Comparison of ENCODE assay signal across 8 mouse cellular contexts in the genomic region with DNA sequence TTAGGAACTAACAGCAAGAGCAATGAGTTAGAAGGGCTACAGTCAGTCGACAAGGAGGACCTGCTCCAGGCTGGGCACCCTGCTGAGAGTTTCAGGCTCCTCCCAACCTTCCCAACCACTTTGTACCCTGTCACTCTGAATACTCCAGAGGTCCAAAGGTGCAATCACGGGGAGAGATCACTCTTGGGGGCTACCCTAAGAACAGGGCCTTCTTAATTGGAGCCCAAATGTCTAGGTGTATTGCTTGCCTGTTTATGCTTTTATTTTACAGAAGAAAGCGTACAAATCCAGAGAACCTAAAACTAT. TPM values are rescaled to one million over a fixed set of nuclear protein-coding genes. Genes with fewer than 3 reads are reported as not detected.
DNase-seq lines count a peak whose midpoint lies in the region; ATAC-seq lines count a peak whose summit lies in the region.
"Had no signal": no experiment of that assay in that cellular context is flagged by ENCODE, and none has a peak within 500 bp of the region (broad histone marks: within the 10 kb centered on the region; RNA-seq: fewer than 3 reads in every experiment).

No protein-coding gene starts in this region.

- whole genome bisulfite sequencing in kidney, embryonic 14.5 days = 44% methylated on average over 3 of the region's 3 CpGs
- 38% methylated on average over 3 of the region's 3 CpGs for WGBS in midbrain, embryonic 13.5 days
- WGBS in midbrain, embryonic 10.5 days = 44% methylated on average over 3 of the region's 3 CpGs
- WGBS in hindbrain, embryonic 12.5 days = 43% methylated on average over 3 of the region's 3 CpGs
- 47% methylated on average over 3 of the region's 3 CpGs for WGBS in limb, embryonic 12.5 days

- H3K27me3 ChIP-seq in kidney, embryonic 14.5 days (ENCODE audit: control insufficient read depth, insufficient read depth, low read length) = no peaks in the 10 kb centered on the region
- H3K27me3 ChIP-seq in midbrain, embryonic 13.5 days = no peaks in the 10 kb centered on the region
- H3K27me3 ChIP-seq in midbrain, embryonic 10.5 days (ENCODE audit: low read depth, poor library complexity, severe bottlenecking) = no peaks in the 10 kb centered on the region
- no peaks in the 10 kb centered on the region for H3K27me3 ChIP-seq in hindbrain, embryonic 12.5 days
- no peaks in the 10 kb centered on the region for H3K27me3 ChIP-seq in limb, embryonic 12.5 days
- H3K27me3 ChIP-seq: liver, embryonic 13.5 days had no signal

- DNase-seq in kidney, postnatal 25 days = no peak
- no peak for DNase-seq in midbrain, embryonic 10.5 days (ENCODE audit: low spot score)
- no peak for DNase-seq in layer of hippocampus, postnatal 36 days

- no peaks in the 10 kb centered on the region for H3K9me3 ChIP-seq in kidney, embryonic 14.5 days (ENCODE audit: control insufficient read depth, low read length)
- H3K9me3 ChIP-seq in midbrain, embryonic 13.5 days = no peaks in the 10 kb centered on the region
- H3K9me3 ChIP-seq in midbrain, embryonic 10.5 days (replicated peaks) = no peaks in the 10 kb centered on the region
- H3K9me3 ChIP-seq in hindbrain, embryonic 12.5 days (replicated peaks) = no peaks in the 10 kb centered on the region
- no peaks in the 10 kb centered on the region for H3K9me3 ChIP-seq in limb, embryonic 12.5 days
- H3K9me3 ChIP-seq: liver, embryonic 13.5 days had no signal

- no peak overlapping the region for H3K9ac ChIP-seq in kidney, embryonic 14.5 days (ENCODE audit: low read depth, low read length)
- H3K9ac ChIP-seq in midbrain, embryonic 13.5 days (replicated peaks) = no peak overlapping the region
- H3K9ac ChIP-seq in hindbrain, embryonic 12.5 days = no peak overlapping the region
- no peak overlapping the region for H3K9ac ChIP-seq in limb, embryonic 12.5 days (replicated peaks)

- H3K36me3 ChIP-seq in kidney, embryonic 14.5 days (ENCODE audit: control insufficient read depth, insufficient read depth, low read length) = no peaks in the 10 kb centered on the region
- no peaks in the 10 kb centered on the region for H3K36me3 ChIP-seq in midbrain, embryonic 13.5 days
- H3K36me3 ChIP-seq in midbrain, embryonic 10.5 days = no peaks in the 10 kb centered on the region
- H3K36me3 ChIP-seq in hindbrain, embryonic 12.5 days = no peaks in the 10 kb centered on the region
- H3K36me3 ChIP-seq in limb, embryonic 12.5 days = no peaks in the 10 kb centered on the region
- H3K36me3 ChIP-seq: liver, embryonic 13.5 days had no signal

- peak; percentile 36; the same call in 1 of the 2 replicates for ATAC-seq in kidney, embryonic 14.5 days (ENCODE audit: low FRiP score, low TSS enrichment)
- peak; percentile 51 for ATAC-seq in midbrain, embryonic 13.5 days
- ATAC-seq in hindbrain, embryonic 12.5 days (ENCODE audit: low FRiP score) = peak; percentile 43; the same call in 1 of the 2 replicates
- 0 out of 2 replicates have a peak, but pooled peaks have one; percentile 19 for ATAC-seq in limb, embryonic 12.5 days (ENCODE audit: insufficient number of reproducible peaks, insufficient read depth, low FRiP score, low TSS enrichment, low read depth)

- no peaks in the 10 kb centered on the region for H3K4me1 ChIP-seq in kidney, embryonic 14.5 days (ENCODE audit: control insufficient read depth, insufficient read depth, low read length)
- peaks cover 7% of the 10 kb centered on the region for H3K4me1 ChIP-seq in midbrain, embryonic 13.5 days (replicated peaks)
- H3K4me1 ChIP-seq in midbrain, embryonic 10.5 days = peaks cover 11% of the 10 kb centered on the region
- H3K4me1 ChIP-seq in hindbrain, embryonic 12.5 days = peaks cover 6% of the 10 kb centered on the region; the same call in 1 of the 2 replicates
- peaks cover 12% of the 10 kb centered on the region for H3K4me1 ChIP-seq in limb, embryonic 12.5 days (replicated peaks)

- H3K27ac ChIP-seq in kidney, embryonic 14.5 days (ENCODE audit: low read depth, low read length) = no peak overlapping the region
- no peak overlapping the region for H3K27ac ChIP-seq in midbrain, embryonic 13.5 days
- H3K27ac ChIP-seq in midbrain, embryonic 10.5 days (replicated peaks) = no peak overlapping the region
- H3K27ac ChIP-seq in hindbrain, embryonic 12.5 days = no peak overlapping the region
- no peak overlapping the region for H3K27ac ChIP-seq in limb, embryonic 12.5 days

- no peak overlapping the region for H3K4me2 ChIP-seq in kidney, embryonic 14.5 days (replicated peaks; ENCODE audit: low read depth, low read length)
- no peak overlapping the region for H3K4me2 ChIP-seq in midbrain, embryonic 13.5 days (replicated peaks)
- H3K4me2 ChIP-seq in hindbrain, embryonic 12.5 days (replicated peaks) = no peak overlapping the region
- H3K4me2 ChIP-seq in limb, embryonic 12.5 days = no peak overlapping the region

- H3K4me3 ChIP-seq in kidney, embryonic 14.5 days (ENCODE audit: low read length) = no peak overlapping the region
- H3K4me3 ChIP-seq in midbrain, embryonic 13.5 days (replicated peaks) = no peak overlapping the region
- no peak overlapping the region for H3K4me3 ChIP-seq in midbrain, embryonic 10.5 days
- no peak overlapping the region for H3K4me3 ChIP-seq in hindbrain, embryonic 12.5 days
- no peak overlapping the region for H3K4me3 ChIP-seq in limb, embryonic 12.5 days (replicated peaks)

RNA-seq across cellular contexts. Expression of gene Mki67, which starts 20.4 kb away (rescaled TPM):
- 50.8 and 67.1 TPM in 2 replicates for polyA plus RNA-seq in kidney, embryonic 14.5 days (2014; fragmentation: Nextera tagmentation; extraction: Ambion mirVana)
- polyA plus RNA-seq in midbrain, embryonic 13.5 days (2015; fragmentation: Nextera tagmentation; extraction: Ambion mirVana) = 17.7 and 18.8 TPM in 2 replicates
- 43.3 and 47.1 TPM in 2 replicates for polyA plus RNA-seq in midbrain, embryonic 10.5 days (2016; fragmentation: Nextera tagmentation; extraction: Ambion mirVana)
- polyA plus RNA-seq in hindbrain, embryonic 12.5 days (2016; fragmentation: Nextera tagmentation; extraction: Ambion mirVana) = 36.0 and 37.0 TPM in 2 replicates
- polyA plus RNA-seq in limb, embryonic 12.5 days (2016; fragmentation: Nextera tagmentation; extraction: Ambion mirVana) = 50.5 and 51.2 TPM in 2 replicates
- total RNA-seq in layer of hippocampus, postnatal 36 days (2021) = 1 to 10 TPM; 1.4 to 1.7 TPM
